Mouse (Mus musculus): ENCODE results near the gene Pigl.

The Pigl gene

DNA sequence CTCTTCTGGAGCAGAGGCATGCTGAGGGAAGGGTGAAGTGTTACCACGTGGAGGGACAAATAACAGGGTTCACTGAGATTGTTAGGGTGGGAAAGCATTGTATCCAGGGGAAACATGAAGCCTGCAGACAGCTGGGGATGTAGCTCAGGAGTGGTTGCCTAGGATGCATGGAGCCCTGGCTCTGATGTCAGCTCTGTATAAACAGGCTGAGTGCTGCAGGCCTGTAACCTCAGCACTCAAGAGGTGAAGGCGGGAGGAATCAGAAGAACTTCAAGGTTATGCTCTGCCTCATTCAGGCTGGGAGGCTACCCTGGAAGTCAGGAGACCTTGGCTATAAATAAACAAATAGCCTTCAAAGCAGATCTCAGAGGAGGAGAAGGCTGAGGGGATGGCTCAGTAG lies 60.7 kb downstream of the Pigl start:
- DNase-seq (ENCODE audit: low read depth), result no peak

DNA sequence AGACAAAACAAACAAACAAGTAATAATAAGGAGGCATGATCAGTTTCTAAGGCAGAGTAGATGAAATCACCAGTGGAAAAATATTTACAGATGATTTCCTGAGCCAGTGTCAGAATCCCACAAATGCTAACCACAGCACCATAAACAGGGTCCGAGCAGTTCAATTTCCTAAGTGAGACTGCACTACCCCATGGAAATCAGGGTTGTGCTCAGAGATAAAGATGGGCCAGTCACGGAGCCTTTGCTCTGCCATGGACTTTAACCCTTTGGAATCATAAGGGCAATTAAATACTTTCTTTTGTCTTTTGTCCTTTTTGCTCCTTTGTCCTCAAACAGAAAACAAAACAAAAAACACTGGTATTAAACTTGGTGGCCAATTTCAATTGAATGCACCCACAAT lies 64.0 kb downstream of the Pigl start:
- no peak for DNase-seq (ENCODE audit: low read depth)

- no peak for DNase-seq (ENCODE audit: low read depth)
Measured at GRCm38 (mm10) chr11:62537089-62537488, 78.8 kb downstream of the Pigl start.

GRCm38 (mm10) chr11:62537590-62537989 lies 79.3 kb downstream of the Pigl start:
- no peak for DNase-seq (ENCODE audit: low read depth)

DNA sequence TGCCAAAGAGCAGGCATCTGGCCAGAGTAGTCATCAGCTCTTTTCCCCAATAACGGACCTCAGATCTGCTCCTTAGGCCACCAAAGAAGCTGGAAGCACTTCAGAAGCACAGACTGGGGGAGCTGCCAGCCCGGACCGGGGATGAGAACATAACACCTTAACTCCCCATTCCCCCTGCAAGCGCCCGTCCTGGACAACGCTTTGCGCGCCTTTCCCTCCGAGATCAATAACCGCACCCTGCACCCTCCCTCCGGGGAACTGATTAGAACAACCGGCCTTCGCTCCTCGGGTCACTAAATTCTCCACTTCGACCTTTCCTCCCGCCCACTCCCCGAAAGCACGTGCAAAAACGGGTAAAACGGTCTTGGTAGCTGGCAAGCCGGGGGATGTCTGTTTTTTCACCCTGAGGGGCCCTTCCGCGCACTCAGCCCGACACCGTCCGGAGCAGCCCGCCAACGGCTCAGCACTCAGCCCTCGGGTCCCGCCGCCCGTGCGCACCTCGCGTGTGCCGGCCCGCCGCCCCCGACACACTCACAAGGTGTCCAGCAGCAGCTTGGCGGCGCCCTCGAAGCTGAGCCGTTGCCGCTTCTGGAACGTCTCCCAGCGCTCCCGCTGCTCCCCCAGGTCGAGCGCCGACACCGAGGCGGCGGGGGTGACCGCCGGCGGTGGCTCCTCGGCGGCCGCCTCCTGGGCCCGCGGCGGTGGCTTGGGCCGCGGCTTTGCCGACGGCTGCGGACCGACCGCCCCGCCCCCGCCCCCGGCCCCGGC lies 80.2 kb downstream of the Pigl start:
- peak; percentile 64 for DNase-seq (ENCODE audit: low read depth)

DNA sequence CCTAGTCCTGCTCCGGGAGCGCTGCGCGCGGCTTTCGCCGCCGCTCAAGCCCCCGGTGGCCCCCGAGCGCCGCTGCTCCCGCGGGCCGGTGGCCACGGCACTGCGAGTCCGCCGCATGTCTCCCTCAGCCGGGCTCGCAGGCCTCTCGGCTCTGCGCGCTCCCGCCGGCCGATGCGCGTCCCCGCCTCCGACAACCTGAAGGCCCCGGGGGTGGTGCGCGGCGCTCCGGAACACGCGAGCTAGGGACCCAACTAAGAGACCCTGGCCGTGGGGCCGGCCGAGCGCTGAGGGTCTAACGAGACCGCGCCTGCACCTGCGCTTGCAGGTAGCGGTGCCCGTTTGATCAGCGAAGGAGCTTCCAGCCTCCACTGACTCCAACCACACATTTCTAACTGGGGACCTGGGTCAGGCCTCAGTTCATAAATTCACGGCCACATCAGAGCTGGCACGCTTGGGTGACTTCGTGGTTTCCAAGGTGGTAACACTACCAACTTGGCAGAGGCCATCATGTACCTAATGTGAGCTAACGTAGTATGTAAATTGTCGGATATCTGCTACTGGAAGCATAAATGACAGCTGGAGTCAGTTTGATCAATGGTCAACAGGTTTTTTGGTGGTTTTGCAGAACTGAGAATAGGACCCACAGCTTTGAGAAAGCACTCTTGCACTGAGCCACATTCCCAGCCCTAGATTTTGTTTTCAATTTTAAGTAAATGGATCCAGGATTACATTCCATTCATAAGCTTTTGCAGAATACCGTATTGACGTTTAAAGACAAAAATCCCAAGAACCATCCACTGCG lies 81.0 kb downstream of the Pigl start, which contains the start of gene Cenpv:
TSS of gene Cenpv (minus strand) at position 173 of the 802 bp plus-strand sequence.
- DNase-seq (ENCODE audit: low read depth), result peak; percentile 70

- DNase-seq (ENCODE audit: low read depth), result no peak
Measured at GRCm38 (mm10) chr11:62540167-62540566, 81.9 kb downstream of the Pigl start.

DNA sequence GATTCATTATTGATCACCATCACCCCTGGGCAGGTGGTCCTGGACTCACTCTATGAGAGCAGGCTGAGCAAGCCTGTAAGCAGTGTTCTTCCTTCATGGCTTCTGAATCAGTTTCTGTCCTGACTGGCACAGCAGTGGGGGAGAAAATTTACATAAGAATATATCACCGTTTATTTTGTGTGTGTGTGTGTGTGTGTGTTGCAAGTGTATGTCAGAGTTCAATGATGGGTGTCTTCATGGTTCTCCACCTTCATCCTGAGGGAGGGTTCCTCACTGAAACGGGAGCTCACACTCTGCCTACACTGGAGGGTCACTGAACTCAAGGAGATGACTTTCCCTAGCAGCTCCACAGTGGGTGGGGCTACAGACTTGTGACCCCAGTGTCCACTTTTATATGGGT lies 82.7 kb downstream of the Pigl start:
- no peak for DNase-seq (ENCODE audit: low read depth)

DNA sequence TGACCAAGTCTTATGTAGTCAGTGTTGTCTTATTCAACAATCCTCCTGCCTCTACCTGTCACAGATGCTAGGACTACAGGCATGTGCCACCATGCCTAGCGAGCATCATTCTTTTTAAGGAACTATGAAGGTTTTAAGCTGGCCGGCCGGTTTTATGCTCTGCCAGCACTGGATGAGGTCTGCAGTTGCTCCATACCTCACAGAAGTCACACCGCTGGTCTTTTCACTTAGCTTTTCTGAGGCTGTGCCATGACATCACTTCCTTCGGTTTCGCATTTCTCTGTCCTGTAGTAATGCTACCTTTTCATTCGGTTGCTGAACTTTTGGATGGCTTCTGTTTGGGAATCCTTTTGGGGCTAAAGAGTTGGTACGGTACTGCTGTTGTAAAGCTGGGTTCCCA lies 83.3 kb downstream of the Pigl start:
- no peak for DNase-seq (ENCODE audit: low read depth)

DNA sequence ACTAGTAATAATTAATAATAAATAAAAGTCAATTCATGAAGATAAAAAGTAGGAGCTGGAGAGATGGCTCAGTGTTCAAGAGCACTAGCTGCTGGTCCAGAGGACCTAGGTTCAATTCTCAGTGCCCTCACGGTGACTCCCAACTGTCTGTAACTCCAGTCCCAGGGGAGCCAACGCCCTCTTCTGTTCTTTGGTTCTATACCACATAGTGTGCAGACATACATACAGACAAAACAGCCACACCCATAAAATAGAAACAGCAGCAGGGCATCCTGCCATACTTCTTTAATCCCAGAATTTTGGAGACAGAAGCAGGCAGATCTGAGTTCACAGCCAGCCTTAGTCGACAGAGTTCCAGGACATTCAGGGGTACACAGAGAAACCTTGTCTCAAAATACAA lies 85.7 kb downstream of the Pigl start:
- DNase-seq (ENCODE audit: low read depth), result no peak

DNA sequence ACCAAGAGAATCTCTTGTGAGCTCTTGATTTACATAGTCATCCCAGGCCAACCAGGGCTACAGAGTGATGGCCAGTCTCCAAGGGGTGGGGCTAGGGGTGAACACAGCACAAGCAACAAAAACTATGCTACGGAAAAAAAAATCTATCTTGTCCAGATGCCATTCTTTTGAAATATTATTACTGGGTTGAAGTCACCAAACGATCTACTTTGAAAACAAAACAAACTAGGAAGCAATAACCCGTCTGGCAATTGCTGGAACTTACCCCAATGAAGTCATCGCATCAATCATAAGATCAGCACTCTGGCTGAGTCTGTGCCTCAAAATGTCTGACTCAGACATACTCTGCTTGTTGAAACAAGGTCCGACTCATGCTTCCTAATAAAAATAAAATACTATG lies 91.5 kb downstream of the Pigl start:
- DNase-seq (ENCODE audit: low read depth), result peak; percentile 94

GRCm38 (mm10) chr11:62550227-62550685 lies 92.0 kb downstream of the Pigl start:
- peak; percentile 79 for DNase-seq (ENCODE audit: low read depth)

DNA sequence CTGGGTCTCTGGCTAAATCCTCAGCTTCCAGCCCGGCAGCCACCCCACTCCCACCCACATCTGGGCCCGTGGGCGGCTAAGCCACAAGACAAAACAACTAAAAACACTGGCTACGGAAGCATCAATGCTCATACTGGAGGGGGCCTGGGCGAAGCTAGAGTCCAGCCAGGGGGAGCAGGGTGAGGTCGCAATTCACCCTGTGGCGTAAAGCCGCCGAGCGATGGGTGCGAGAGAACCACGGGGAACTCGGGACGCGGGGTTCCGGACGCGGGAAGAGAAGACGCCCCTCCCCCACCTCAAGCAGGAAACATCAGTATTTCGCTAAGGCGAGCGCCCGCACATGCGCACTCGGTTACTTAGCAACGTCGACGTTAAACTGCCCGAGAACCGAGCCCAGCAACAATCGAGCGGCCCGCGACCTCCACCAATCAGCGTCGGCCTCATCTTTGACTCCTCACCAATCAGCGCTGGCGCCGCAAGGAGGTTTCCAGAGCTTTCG lies 92.5 kb downstream of the Pigl start, which contains the start of gene Ubb:
TSS of gene Ubb (plus strand) at position 445 of the 499 bp plus-strand sequence.
- DNase-seq (ENCODE audit: low read depth), result peak; percentile 100

DNA sequence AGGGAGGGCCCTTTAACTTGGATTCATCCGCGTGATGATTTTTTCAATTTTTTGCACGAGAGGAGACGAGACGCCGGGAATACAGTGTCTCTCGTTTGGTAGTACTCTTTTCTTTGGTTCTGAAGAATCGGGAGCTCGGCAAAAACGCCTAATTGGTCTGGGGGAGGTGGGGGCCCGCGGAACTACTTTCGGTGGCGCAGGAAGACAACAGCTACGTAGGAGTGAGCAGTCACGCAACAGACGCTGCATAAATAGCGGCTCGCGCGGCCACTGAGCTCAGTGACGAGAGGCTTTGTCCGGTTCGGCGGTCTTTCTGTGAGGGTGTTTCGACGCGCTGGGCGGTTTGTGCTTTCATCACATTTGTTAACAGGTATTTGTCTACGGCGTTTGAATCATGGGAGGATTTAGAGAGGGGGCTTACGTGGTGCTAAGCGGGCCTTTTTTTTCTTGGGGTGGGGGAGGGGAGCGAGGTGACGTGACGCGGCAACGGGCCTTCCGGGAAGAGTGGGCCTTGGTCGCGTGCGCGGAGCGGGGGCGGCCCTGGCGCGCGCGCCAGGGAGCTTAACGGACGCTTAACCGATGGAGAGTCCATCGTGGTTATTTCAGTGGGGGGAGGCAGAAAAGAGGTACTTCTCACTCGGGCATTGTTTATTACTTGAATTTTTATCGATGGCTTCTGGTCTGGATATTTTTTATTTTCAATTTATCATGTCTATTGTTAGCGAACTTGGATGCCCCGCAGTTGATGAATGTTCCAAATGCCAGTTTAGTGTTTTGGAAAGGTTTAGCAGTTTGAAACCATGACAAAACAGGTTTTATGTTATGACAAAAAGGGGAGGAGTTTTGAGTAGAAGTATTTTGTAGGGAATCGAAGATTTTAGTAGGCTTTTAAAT lies 93.2 kb downstream of the Pigl start:
- DNase-seq (ENCODE audit: low read depth), result peak; percentile 92

- no peak for DNase-seq (ENCODE audit: low read depth)
Measured at GRCm38 (mm10) chr11:62553186-62553585, 94.9 kb downstream of the Pigl start.

- no peak for DNase-seq (ENCODE audit: low read depth)
Measured at GRCm38 (mm10) chr11:62553633-62554032, 95.4 kb downstream of the Pigl start.

DNA sequence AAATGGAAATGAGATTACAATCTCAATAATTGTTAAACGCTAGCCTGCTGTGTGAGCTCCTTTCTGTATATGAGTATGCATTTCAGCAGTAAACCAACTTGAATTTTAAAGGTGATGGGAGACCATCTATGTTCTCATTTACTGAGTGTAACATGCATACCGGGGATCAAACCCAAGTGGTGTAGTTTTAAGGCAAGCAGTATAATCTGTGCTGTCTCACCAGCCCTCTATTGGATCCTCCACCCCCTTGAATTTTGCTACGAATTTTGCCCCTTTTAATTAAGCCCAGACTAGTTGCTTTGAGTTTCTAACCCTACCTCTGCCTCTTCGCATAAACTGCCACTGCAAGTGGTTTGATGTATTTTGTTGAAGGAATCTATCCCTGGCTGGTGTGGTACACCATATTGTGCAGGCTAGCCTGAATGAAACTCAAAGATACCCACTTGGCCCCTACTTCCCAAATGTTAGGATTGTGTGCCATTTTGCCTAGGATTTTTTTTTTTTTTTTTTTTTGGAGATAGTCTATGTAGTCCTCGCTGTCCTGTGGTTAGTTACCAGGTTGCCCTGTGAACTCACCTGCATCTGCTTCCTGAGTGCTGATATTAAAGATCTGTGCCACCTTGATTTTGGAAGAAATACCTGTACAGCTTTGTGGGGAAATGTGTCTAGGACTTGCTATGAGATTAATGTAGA lies 96.0 kb downstream of the Pigl start:
- no peak for DNase-seq (ENCODE audit: low read depth)

GRCm38 (mm10) chr11:62554934-62555517 lies 96.8 kb downstream of the Pigl start:
- no peak for DNase-seq (ENCODE audit: low read depth)

DNA sequence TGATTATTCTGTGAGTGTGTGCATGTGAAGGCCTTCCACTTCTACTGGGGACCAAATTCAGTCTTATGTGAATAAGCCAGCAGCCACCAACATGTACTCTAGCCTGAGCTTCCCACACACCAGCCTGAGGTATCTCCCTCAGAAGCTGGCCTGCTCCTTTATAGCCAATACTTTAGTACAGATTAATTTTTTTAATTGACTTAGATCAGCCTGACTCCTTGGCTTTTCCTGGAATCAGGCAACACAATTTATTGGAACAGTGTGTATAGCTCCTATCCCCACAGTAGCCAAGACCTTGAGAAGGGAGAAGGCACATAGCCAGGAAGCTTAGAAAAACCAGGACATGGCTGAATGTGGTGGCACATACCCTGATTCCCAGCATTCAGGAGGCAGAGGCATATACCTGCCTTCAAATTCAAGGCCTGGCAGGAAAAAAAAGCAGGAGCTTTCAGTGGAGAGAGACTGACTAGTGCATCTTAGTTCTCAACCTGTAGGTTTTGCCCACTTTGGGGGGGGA lies 97.7 kb downstream of the Pigl start:
- DNase-seq (ENCODE audit: low read depth), result no peak

DNA sequence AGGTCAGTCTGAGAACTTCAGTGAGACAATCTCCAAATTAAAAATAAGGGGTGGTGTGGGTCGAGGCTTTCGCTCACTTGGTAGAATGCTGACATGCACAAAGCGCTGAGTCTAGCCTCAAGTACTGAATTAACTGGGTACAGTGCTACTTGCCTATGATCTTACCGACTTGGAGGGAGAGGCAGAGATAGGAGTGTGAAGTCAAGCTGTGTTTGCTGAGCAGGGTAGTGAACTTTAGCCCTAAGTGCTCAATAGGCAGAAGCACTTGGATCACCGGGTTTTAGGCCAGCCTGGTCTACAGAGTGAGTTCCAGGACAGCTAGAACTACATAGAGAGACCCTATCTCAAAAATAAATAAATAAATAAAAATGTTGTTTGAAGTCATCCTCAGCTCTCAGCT lies 98.9 kb downstream of the Pigl start:
- DNase-seq (ENCODE audit: low read depth), result no peak

DNA sequence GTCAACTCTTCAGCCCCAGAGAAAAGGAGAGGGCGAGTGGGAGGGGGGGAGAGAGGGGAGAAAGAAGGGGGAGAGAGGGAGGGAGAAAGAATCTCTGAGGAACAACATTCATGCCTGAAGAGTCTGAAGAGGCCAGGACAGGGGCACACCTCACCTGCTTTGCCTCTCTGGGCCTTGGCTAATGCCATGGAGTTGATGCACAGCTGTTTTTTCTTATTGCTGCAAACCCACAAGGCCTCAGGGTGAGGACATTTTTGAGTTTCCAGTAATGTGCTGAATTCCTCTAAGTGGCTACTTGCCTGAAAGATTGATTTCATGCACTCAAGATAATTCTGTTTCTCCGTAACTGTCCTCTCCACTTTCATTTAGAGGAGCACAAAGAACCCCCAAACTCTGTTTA lies 99.9 kb downstream of the Pigl start:
- DNase-seq (ENCODE audit: low read depth), result peak; percentile 71

Measured in NIH3T3 (cell line).